Mouse (Mus musculus) limb, embryonic 13.5 days (tissue): Measurements from ENCODE around the gene Nudt8. TPM values are rescaled to one million over a fixed set of nuclear protein-coding genes. Genes with fewer than 3 reads are reported as not detected.
A peak's percentile ranks its signal among the peaks of the same experiment; 100 is the strongest.
"Not testable (repeated sequence)": the region's sequence is repeated elsewhere in the genome, so short reads cannot be mapped to it uniquely, and the experiment has no call there.

Experiments
- ATAC-seq: fragments of 200-750 bp; cut with Nextera tagmentation; 2 replicates; pipeline ENCODE4 v1.8.0; 2017; ENCODE audit warnings: low read depth, moderate number of reproducible peaks, moderate TSS enrichment; ENCODE audit not compliant: low FRiP score
- H3K27ac ChIP-seq: fragments of 300-500 bp; sonication (generic); 2 replicates; pipeline ENCODE4 v1.5.1; 2015; ENCODE audit warnings: inconsistent platforms, mild to moderate bottlenecking, moderate library complexity
- H3K27me3 ChIP-seq: fragments of 300-500 bp; sonication (generic); 2 replicates; pipeline ENCODE4 v1.6.1; 2015; ENCODE audit warnings: mild to moderate bottlenecking, inconsistent platforms
- H3K36me3 ChIP-seq: fragments of 300-500 bp; sonication (generic); 2 replicates; pipeline ENCODE4 v1.6.1; 2015; ENCODE audit warnings: inconsistent platforms, mild to moderate bottlenecking, moderate library complexity
- H3K4me1 ChIP-seq: fragments of 300-500 bp; sonication (generic); 2 replicates; pipeline ENCODE4 v1.6.1; 2015; ENCODE audit warnings: inconsistent platforms
- H3K4me2 ChIP-seq: fragments of 300-500 bp; sonication (generic); replicated peaks from 2 replicates; pipeline ENCODE4 v1.6.1; 2015; ENCODE audit warnings: inconsistent platforms, mild to moderate bottlenecking, moderate library complexity
- H3K4me3 ChIP-seq: fragments of 300-500 bp; sonication (generic); 2 replicates; pipeline ENCODE4 v1.5.1; 2015; ENCODE audit warnings: moderate library complexity, mild to moderate bottlenecking, inconsistent platforms
- H3K9ac ChIP-seq: fragments of 300-500 bp; sonication (generic); 2 replicates; pipeline ENCODE4 v1.6.1; 2015; ENCODE audit warnings: mild to moderate bottlenecking, inconsistent platforms
- H3K9me3 ChIP-seq: fragments of 300-500 bp; sonication (generic); 2 replicates; pipeline ENCODE4 v1.6.1; 2016; ENCODE audit warnings: inconsistent platforms
- WGBS: fragments of 180-500 bp; shearing (Covaris S2); methylation state at CpG from one replicate; pipeline ENCODE4 v1.1.7; 2015; 5-methylcytosine and 5-hydroxymethylcytosine counted together
- polyA plus RNA-seq: library from polyadenylated mRNA; unstranded; fragments of >200 nt; fragmentation: Nextera tagmentation; extraction: Ambion mirVana; gene quantifications from 2 replicates; pipeline ENCODE4 v1.2.1, GENCODE M21; 2015

Nudt8 gene
- polyA plus RNA-seq, 1 experiment from 2014 or later = 34.2 TPM

DNA sequence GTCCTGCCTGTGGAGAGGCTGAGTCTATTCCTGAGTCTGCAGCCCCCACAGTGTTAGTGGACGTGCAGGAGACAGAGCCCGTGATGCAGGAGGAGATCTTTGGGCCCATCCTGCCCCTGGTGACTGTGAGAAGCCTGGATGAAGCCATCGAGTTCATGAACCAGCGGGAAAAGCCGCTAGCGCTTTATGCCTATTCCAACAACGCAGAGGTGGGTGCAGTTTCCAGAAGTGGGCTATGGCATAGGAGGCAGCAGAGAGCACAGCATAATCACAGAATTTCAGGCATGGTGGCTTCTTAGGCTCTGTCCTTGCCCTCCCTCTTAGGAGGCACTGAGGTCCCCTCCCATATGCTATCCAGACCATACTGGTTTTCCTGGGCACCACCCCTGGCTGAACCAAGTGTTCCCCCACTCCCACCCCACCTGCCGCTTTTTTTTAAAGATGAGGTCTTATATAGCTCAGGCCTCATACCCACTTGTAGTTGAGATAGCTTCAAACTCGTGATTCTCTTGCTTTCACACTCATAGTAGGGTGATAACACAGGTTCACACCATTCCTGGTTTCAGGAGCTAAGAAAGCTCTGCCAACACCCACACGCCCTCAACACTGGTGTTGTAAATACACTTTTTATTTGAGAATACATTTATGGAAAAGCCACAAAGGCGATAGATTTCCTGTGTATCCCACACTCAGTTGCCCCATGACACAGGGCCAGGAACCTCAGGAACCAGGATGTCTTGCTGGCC, 33.9 kb upstream of the Nudt8 start:
- no peaks in the 10 kb centered on the region for H3K4me1 ChIP-seq
- no peaks in the 10 kb centered on the region for H3K9me3 ChIP-seq
- no peak overlapping the region for H3K4me2 ChIP-seq
- no peaks in the 10 kb centered on the region for H3K36me3 ChIP-seq
- no peak overlapping the region for H3K4me3 ChIP-seq
- no peak overlapping the region for H3K9ac ChIP-seq
- ATAC-seq = no peak
- no peak overlapping the region for H3K27ac ChIP-seq
- H3K27me3 ChIP-seq = no peaks in the 10 kb centered on the region
- 68% methylated on average over 11 of the region's 11 CpGs for WGBS

DNA sequence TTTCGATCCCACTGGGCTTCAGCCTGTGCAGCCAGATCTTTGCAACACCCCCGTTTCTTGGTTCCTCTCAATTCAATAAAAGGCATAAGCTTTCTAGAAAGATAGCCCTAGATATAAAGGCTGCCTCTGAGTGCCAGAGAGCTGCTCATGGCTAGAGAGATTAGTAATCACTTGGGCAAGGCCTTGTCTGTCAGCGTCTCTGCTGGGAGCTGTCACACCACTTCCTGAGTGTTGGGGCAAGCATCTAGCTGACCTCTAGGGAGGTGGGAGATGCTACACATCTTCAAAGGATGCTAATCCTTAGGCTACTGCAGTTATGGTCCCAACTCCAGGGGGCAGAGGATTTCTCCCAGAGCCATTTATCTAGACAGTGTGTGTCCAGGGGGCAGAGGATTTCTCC, 33.1 kb upstream of the Nudt8 start:
- ATAC-seq = no peak
- Histone ChIP-seq H3K4me3 (no peak overlapping the region), H3K27ac (no peak overlapping the region), H3K9me3 (no peaks in the 10 kb centered on the region), H3K4me1 (peaks cover 2% of the 10 kb centered on the region; the same call in 1 of the 2 replicates), H3K36me3 (no peaks in the 10 kb centered on the region), H3K27me3 (no peaks in the 10 kb centered on the region), H3K9ac (no peak overlapping the region), H3K4me2 (no peak overlapping the region)
- WGBS = 49% methylated on average over 3 of the region's 3 CpGs

DNA sequence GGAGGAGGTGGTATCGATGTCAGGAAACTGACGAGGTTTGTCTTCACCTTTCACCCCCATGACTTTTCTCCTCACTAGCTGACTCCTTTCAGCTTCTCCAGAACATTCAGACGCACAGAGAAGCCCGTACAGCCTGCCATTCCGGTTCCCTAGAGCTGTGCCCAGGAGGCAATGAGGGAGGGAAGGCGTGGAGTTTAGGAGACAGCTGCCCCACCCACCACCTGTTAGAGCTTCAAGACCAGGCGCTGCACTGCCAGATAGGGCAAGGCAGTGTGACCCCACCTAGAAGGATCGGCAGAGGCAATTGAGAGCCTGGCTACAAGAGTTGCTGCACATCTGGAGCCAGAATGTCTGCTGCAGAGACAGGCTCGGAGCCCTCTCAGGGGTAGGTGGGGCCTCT, 28.2 kb upstream of the Nudt8 start, which contains the start of gene Aldh3b2:
Gene Aldh3b2 (plus strand): TSS at position 100 of the 400 bp plus-strand sequence.
- Histone ChIP-seq H3K9me3 (no peaks in the 10 kb centered on the region), H3K27ac (no peak within 1 kb of the TSS), H3K4me1 (peaks cover 5% of the 10 kb centered on the region; the same call in 1 of the 2 replicates), H3K4me3 (no peak within 1 kb of the TSS), H3K27me3 (no peaks in the 10 kb centered on the region), H3K36me3 (no peaks in the 10 kb centered on the region), H3K4me2 (no peak within 1 kb of the TSS), H3K9ac (no peak within 1 kb of the TSS)
- ATAC-seq = no peak
- WGBS = 17% methylated on average over 9 of the region's 9 CpGs

DNA sequence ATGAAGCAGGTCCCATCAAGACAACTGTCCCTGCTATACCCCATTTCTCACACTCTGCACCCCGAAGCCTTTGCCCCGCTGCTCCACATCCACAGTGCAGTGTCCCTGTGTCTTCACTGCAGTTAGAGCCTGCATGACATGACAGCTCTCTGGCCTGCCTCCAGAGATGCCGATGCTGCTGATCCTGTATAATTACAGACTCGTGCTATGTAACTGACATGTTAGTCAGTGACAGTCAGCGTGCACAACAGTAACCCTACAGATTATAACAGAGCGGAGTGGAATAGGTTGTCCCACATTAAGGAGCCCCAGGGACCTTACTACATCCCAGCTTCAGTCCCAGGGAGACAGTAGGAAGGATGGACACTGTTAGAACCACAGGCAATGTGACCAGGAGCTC, 25.8 kb upstream of the Nudt8 start:
- not testable (repeated sequence) for H3K27me3 ChIP-seq, H3K9me3 ChIP-seq, H3K9ac ChIP-seq, H3K27ac ChIP-seq, H3K4me1 ChIP-seq, H3K36me3 ChIP-seq, ATAC-seq, H3K4me3 ChIP-seq, H3K4me2 ChIP-seq
- WGBS = 80% methylated on average over 6 of the region's 6 CpGs

DNA sequence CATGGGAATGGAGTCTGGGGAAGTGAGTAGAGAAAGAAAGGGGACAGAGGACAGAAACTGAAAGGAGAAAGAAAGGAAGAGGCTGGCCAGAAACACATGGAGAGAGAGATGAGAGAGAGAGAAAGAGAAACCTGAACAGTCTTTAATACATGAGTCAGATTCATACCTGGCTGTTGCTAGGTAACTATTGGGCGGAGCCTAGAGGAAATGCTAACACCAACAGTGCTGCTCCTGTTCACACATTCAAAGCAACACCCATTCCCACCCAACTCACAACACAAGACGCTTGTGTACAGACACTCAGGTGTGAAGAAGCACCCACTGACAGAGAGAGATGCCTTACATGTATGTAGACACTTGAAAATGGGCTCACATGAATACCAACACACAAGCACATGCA, 24.5 kb upstream of the Nudt8 start:
- H3K27me3 ChIP-seq = no peaks in the 10 kb centered on the region
- 64% methylated on average over 2 of the region's 2 CpGs for WGBS

DNA sequence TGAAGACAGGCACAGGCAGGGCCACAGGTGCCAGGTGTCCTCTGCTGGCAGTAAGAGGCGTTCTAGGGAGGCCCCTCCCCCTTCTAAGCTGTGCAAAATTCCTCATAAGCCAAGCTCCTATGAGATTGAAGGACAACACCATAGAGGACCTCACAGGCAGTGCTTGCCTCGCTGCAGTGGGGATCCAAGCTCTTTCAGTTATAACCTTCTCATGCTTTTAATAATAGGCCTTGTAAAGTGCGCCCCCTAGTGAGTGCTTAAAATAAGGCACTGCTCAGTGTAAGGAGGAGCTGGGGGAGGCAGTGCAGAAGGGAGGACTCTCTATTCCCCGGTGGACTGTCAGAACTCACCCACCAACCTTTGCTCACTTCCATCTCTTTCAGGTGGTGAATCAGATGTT, 20.1 kb upstream of the Nudt8 start:
- Histone ChIP-seq H3K36me3 (no peaks in the 10 kb centered on the region), H3K4me1 (peaks cover 19% of the 10 kb centered on the region), H3K27me3 (no peaks in the 10 kb centered on the region), H3K4me2 (no peak overlapping the region), H3K4me3 (no peak overlapping the region), H3K9ac (0 out of 2 replicates have a peak overlapping the region, but pooled peaks have one; percentile 21), H3K27ac (no peak overlapping the region), H3K9me3 (no peaks in the 10 kb centered on the region)
- 12% methylated on average over 4 of the region's 4 CpGs for WGBS
- peak; percentile 50 for ATAC-seq

More for the DNA sequence above, 24.5 kb upstream of the Nudt8 start:
- ATAC-seq = no peak
- no peak overlapping the region for H3K4me3 ChIP-seq
- H3K9ac ChIP-seq = no peak overlapping the region
- no peak overlapping the region for H3K4me2 ChIP-seq
- no peaks in the 10 kb centered on the region for H3K9me3 ChIP-seq
- no peaks in the 10 kb centered on the region for H3K36me3 ChIP-seq
- H3K27ac ChIP-seq = no peak overlapping the region
- peaks cover 9% of the 10 kb centered on the region; the same call in 1 of the 2 replicates for H3K4me1 ChIP-seq

DNA sequence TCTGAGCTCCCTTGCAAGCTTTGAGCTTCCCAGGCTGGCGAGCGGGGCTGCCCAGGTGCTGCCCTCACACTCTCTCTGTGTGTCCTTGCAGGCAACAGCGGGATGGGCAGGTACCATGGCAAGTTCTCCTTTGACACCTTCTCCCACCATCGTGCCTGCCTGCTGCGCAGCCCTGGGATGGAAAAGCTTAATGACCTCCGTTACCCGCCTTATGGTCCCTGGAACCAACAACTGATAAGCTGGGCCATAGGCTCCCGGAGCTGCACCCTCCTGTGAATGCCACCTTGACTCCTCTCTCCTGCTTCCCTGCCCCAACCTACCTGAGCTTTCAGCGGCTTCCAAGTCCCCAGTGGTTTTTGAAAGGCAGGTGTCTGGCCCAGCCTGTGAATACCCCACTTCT, 19.5 kb upstream of the Nudt8 start:
- H3K27ac ChIP-seq = no peak overlapping the region
- H3K4me1 ChIP-seq = peaks cover 23% of the 10 kb centered on the region
- no peak overlapping the region for H3K4me2 ChIP-seq
- ATAC-seq = no peak
- WGBS = 67% methylated on average over 9 of the region's 9 CpGs
- no peak overlapping the region for H3K9ac ChIP-seq
- H3K9me3 ChIP-seq = no peaks in the 10 kb centered on the region
- no peak overlapping the region for H3K4me3 ChIP-seq
- no peaks in the 10 kb centered on the region for H3K36me3 ChIP-seq
- H3K27me3 ChIP-seq = no peaks in the 10 kb centered on the region

DNA sequence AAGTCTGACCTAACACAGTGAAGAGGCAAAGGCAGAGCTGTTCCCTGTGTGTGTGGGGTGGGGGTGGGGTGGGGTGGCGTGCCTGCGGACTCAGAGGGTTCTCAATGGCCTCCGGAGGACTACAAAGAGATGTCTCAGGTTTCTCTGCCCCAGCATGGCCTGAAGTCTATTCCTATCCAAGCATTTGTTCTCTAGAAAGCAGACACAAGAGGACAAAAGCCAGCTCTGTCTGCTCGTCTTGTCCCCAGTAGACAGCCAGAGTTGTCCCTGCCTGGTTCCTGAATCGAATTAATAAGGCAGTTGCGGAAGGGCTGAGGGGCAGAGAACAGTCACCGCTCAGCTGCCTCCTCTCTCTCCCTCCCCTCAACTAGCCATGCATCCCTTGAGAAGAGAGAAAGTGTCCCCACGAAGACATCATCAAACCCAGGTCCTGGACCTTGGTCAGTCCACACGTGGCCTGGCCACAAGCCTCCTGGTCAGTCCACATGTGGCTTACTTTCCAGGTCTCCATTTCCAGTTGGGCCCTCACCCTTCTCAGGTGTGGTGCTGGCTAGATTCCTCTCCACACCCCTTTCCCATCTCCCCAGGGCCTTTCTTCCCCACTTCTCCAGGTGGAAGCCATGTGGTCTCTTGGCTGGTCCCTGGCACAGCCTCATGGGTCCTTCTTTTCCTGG, 16.7 kb upstream of the Nudt8 start:
- no peaks in the 10 kb centered on the region for H3K9me3 ChIP-seq
- no peak overlapping the region for H3K4me2 ChIP-seq
- H3K4me3 ChIP-seq = no peak overlapping the region
- peak overlapping the region; percentile 52; the same call in 1 of the 2 replicates for H3K27ac ChIP-seq
- no peak for ATAC-seq
- H3K36me3 ChIP-seq = no peaks in the 10 kb centered on the region
- 45% methylated on average over 9 of the region's 9 CpGs for WGBS
- no peak overlapping the region for H3K9ac ChIP-seq
- H3K4me1 ChIP-seq = peaks cover 37% of the 10 kb centered on the region
- H3K27me3 ChIP-seq = no peaks in the 10 kb centered on the region

DNA sequence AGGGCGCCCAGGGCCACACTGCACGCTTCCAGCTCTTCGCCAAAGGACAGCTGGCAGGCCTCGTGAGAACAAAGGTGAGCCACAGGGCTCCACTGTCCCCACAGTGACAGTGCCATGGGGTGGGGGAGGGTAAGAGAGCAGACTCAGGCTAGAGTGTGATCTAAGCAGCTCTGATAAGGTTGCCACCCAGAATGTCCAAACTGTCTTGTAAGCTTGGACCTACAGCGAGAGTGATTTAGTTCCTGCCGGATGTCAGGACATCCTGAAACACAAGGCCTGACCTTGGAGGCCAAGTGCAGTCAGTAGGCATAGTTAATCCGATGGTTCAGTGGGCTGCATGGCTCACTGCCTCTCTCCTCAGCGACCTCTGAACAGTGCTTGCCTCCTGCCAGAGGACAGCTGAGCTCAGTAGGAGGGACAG, 15.1 kb upstream of the Nudt8 start:
- no peaks in the 10 kb centered on the region for H3K27me3 ChIP-seq
- no peaks in the 10 kb centered on the region for H3K9me3 ChIP-seq
- H3K4me3 ChIP-seq = no peak overlapping the region
- H3K27ac ChIP-seq = peak overlapping the region; percentile 44; the same call in 1 of the 2 replicates
- H3K36me3 ChIP-seq = no peaks in the 10 kb centered on the region
- H3K4me2 ChIP-seq = no peak overlapping the region
- ATAC-seq = no peak
- WGBS = 41% methylated on average over 8 of the region's 8 CpGs
- no peak overlapping the region for H3K9ac ChIP-seq
- peaks cover 34% of the 10 kb centered on the region for H3K4me1 ChIP-seq

DNA sequence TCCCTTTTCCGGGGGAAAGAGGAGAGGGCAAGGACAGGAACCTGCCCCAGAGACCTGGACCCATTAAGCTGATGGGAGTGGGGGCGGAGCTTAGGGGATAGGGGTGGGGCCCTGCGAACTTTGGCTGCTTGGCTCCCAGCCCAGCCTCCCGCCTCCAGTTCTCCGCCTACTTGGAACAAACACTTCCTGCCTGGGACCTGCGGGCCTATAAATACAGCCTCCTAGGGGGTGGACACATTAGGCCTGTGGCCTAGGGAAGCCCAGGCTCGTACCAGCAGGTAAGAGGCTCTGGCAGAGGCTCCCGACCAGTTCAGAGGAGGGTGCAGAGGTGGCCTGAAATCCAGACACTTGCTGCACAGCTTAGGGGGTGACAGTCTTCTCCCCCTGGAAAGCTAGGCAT, 14.0 kb upstream of the Nudt8 start, which contains the start of gene Acy3:
Gene Acy3 (plus strand): TSS at position 237 of the 400 bp plus-strand sequence.
- no peak within 1 kb of the TSS for H3K4me3 ChIP-seq
- H3K4me1 ChIP-seq = peaks cover 34% of the 10 kb centered on the region
- 5% methylated on average over 8 of the region's 8 CpGs for WGBS
- peak within 1 kb of the TSS; percentile 58; the same call in 1 of the 2 replicates for H3K27ac ChIP-seq
- H3K9ac ChIP-seq = peak within 1 kb of the TSS; percentile 43; the same call in 1 of the 2 replicates
- no peaks in the 10 kb centered on the region for H3K36me3 ChIP-seq
- H3K9me3 ChIP-seq = no peaks in the 10 kb centered on the region
- peak within 1 kb of the TSS; percentile 41 for H3K4me2 ChIP-seq
- H3K27me3 ChIP-seq = no peaks in the 10 kb centered on the region
- peak; percentile 68; the same call in 1 of the 2 replicates for ATAC-seq

DNA sequence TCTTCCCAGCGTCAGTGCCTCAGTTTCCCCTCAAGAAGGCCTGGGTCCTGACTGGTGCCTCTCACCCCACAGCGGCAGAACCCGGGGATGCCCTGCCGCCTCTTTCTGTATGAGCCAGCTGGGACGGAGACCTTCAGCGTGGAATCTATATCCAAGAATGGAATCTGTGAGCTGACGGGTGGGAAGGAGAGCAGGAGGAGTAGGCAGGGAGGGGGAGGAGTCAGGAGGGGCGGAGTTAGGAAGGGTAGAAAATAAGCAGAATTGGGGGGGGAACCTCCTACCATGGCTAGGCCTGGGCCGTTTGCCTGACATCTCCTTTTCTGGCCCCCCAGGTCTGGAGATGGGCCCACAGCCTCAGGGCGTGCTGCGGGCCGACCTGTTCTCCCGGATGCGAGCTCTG, 12.3 kb upstream of the Nudt8 start:
- Histone ChIP-seq H3K27ac (no peak overlapping the region), H3K9ac (no peak overlapping the region), H3K27me3 (no peaks in the 10 kb centered on the region), H3K4me2 (no peak overlapping the region), H3K36me3 (no peaks in the 10 kb centered on the region), H3K4me3 (no peak overlapping the region), H3K4me1 (peaks cover 34% of the 10 kb centered on the region), H3K9me3 (no peaks in the 10 kb centered on the region)
- ATAC-seq = no peak
- 86% methylated on average over 14 of the region's 14 CpGs for WGBS

DNA sequence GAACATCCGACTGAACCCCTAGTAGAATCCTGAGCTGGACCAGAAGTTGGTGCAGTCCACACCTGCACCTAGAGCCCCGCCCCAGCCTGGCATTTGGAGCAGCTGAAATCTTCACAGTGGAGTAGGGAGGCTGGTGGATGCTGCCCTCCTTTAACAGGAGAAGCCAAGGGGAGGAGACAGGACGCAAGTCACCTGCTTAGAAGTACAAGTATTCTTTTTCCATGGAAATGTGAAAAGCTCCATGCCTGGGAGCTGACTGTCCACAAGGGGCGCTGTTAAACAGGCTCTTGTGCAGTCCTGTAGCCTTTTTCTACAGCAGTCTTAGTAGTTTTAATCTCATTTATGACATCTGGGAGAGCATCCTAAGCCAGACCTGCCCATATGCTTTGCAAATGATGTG, 11.6 kb upstream of the Nudt8 start:
- no peak overlapping the region for H3K4me3 ChIP-seq
- ATAC-seq = no peak
- H3K9me3 ChIP-seq = no peaks in the 10 kb centered on the region
- peaks cover 32% of the 10 kb centered on the region for H3K4me1 ChIP-seq
- no peaks in the 10 kb centered on the region for H3K36me3 ChIP-seq
- H3K4me2 ChIP-seq = no peak overlapping the region
- 94% methylated on average over 4 of the region's 4 CpGs for WGBS
- H3K27ac ChIP-seq = no peak overlapping the region
- H3K27me3 ChIP-seq = no peaks in the 10 kb centered on the region
- H3K9ac ChIP-seq = no peak overlapping the region
